Mouse (Mus musculus): ENCODE data around the gene Ret. TPM values are rescaled to one million over a fixed set of nuclear protein-coding genes. Genes with fewer than 3 reads are reported as not detected.

Gene Ret
- polyA plus RNA-seq, 1 experiment from 2014 or later: 17.0 TPM

- DNase-seq (ENCODE audit: low spot score) (peak; percentile 86), ATAC-seq (ENCODE audit: low FRiP score) (peak; percentile 98)
- WGBS: 7% methylated on average over 48 of the region's 66 CpGs
- H3K36me3 ChIP-seq (replicated peaks; ENCODE audit: control insufficient read depth, insufficient read depth): no peaks in the 10 kb centered on the region
- peak within 1 kb of the TSS; percentile 75 for H3K4me3 ChIP-seq (replicated peaks; ENCODE audit: low read length)
- H3K4me1 ChIP-seq (replicated peaks; ENCODE audit: control insufficient read depth, insufficient read depth, low read length): peaks cover 6% of the 10 kb centered on the region; the same call in 1 of the 2 replicates
- H3K27ac ChIP-seq: peak within 1 kb of the TSS; percentile 76
- peak within 1 kb of the TSS; percentile 72 for H3K9ac ChIP-seq
- peak within 1 kb of the TSS; percentile 90 for H3K4me2 ChIP-seq (replicated peaks)
- H3K27me3 ChIP-seq (ENCODE audit: control insufficient read depth, insufficient read depth, low read length): no peaks in the 10 kb centered on the region
- H3K9me3 ChIP-seq (ENCODE audit: control insufficient read depth, low read length): no peaks in the 10 kb centered on the region
Measured at GRCm38 (mm10) chr6:118138731-118139709, 58.5 kb downstream of the Ret start, which contains the start of gene Csgalnact2. Csgalnact2 (minus strand) TSS chr6:118139140.

GRCm38 (mm10) chr6:118137148-118137547 lies 60.4 kb downstream of the Ret start:
- ATAC-seq (ENCODE audit: low FRiP score): no peak
- no peak overlapping the region for H3K9ac ChIP-seq
- H3K4me3 ChIP-seq (replicated peaks; ENCODE audit: low read length): no peak overlapping the region
- H3K36me3 ChIP-seq (replicated peaks; ENCODE audit: control insufficient read depth, insufficient read depth): no peaks in the 10 kb centered on the region
- peaks cover 6% of the 10 kb centered on the region; the same call in 1 of the 2 replicates for H3K4me1 ChIP-seq (replicated peaks; ENCODE audit: control insufficient read depth, insufficient read depth, low read length)
- H3K27ac ChIP-seq: no peak overlapping the region
- no peaks in the 10 kb centered on the region for H3K27me3 ChIP-seq (ENCODE audit: control insufficient read depth, insufficient read depth, low read length)
- H3K9me3 ChIP-seq (ENCODE audit: control insufficient read depth, low read length): no peaks in the 10 kb centered on the region
- DNase-seq (ENCODE audit: low spot score): no peak
- 82% methylated on average over 2 of the region's 2 CpGs for WGBS
- no peak overlapping the region for H3K4me2 ChIP-seq (replicated peaks)

GRCm38 (mm10) chr6:118134461-118134860 lies 63.1 kb downstream of the Ret start:
- H3K27me3 ChIP-seq (ENCODE audit: control insufficient read depth, insufficient read depth, low read length): no peaks in the 10 kb centered on the region
- peaks cover 6% of the 10 kb centered on the region; the same call in 1 of the 2 replicates for H3K4me1 ChIP-seq (replicated peaks; ENCODE audit: control insufficient read depth, insufficient read depth, low read length)
- H3K4me3 ChIP-seq (replicated peaks; ENCODE audit: low read length): no peak overlapping the region
- H3K36me3 ChIP-seq (replicated peaks; ENCODE audit: control insufficient read depth, insufficient read depth): no peaks in the 10 kb centered on the region
- H3K9me3 ChIP-seq (ENCODE audit: control insufficient read depth, low read length): no peaks in the 10 kb centered on the region
- DNase-seq (ENCODE audit: low spot score) (no peak), ATAC-seq (ENCODE audit: low FRiP score) (no peak)
- 74% methylated on average over 1 of the region's 1 CpGs for WGBS
- H3K4me2 ChIP-seq (replicated peaks): no peak overlapping the region
- no peak overlapping the region for H3K9ac ChIP-seq
- no peak overlapping the region for H3K27ac ChIP-seq

- H3K4me1 ChIP-seq (replicated peaks; ENCODE audit: control insufficient read depth, insufficient read depth, low read length): no peaks in the 10 kb centered on the region
- ATAC-seq (ENCODE audit: low FRiP score): no peak
- H3K27me3 ChIP-seq (ENCODE audit: control insufficient read depth, insufficient read depth, low read length): no peaks in the 10 kb centered on the region
- H3K36me3 ChIP-seq (replicated peaks; ENCODE audit: control insufficient read depth, insufficient read depth): peaks cover 5% of the 10 kb centered on the region; the same call in 1 of the 2 replicates
- H3K9me3 ChIP-seq (ENCODE audit: control insufficient read depth, low read length): no peaks in the 10 kb centered on the region
- no peak overlapping the region for H3K27ac ChIP-seq
- WGBS: 90% methylated on average over 2 of the region's 2 CpGs
- no peak overlapping the region for H3K4me2 ChIP-seq (replicated peaks)
- H3K9ac ChIP-seq: no peak overlapping the region
- H3K4me3 ChIP-seq (replicated peaks; ENCODE audit: low read length): no peak overlapping the region
- no peak for DNase-seq (ENCODE audit: low spot score)
Measured at GRCm38 (mm10) chr6:118130022-118130421, 67.5 kb downstream of the Ret start.

- Histone ChIP-seq H3K4me1 (replicated peaks; ENCODE audit: control insufficient read depth, insufficient read depth, low read length) (no peaks in the 10 kb centered on the region), H3K4me3 (replicated peaks; ENCODE audit: low read length) (no peak overlapping the region), H3K27ac (no peak overlapping the region), H3K4me2 (replicated peaks) (no peak overlapping the region), H3K9ac (no peak overlapping the region), H3K9me3 (ENCODE audit: control insufficient read depth, low read length) (no peaks in the 10 kb centered on the region), H3K27me3 (ENCODE audit: control insufficient read depth, insufficient read depth, low read length) (no peaks in the 10 kb centered on the region), H3K36me3 (replicated peaks; ENCODE audit: control insufficient read depth, insufficient read depth) (peaks cover 18% of the 10 kb centered on the region)
- DNase-seq (ENCODE audit: low spot score): no peak
- WGBS: 89% methylated on average over 6 of the region's 6 CpGs
- ATAC-seq (ENCODE audit: low FRiP score): no peak
Measured at GRCm38 (mm10) chr6:118127827-118128487, 69.6 kb downstream of the Ret start.

- ATAC-seq (ENCODE audit: low FRiP score) (no peak), DNase-seq (ENCODE audit: low spot score) (no peak)
- H3K4me2 ChIP-seq (replicated peaks): no peak overlapping the region
- no peak overlapping the region for H3K27ac ChIP-seq
- H3K9ac ChIP-seq: no peak overlapping the region
- WGBS: 80% methylated on average over 7 of the region's 7 CpGs
- no peak overlapping the region for H3K4me3 ChIP-seq (replicated peaks; ENCODE audit: low read length)
- peaks cover 25% of the 10 kb centered on the region for H3K36me3 ChIP-seq (replicated peaks; ENCODE audit: control insufficient read depth, insufficient read depth)
- H3K9me3 ChIP-seq (ENCODE audit: control insufficient read depth, low read length): no peaks in the 10 kb centered on the region
- H3K4me1 ChIP-seq (replicated peaks; ENCODE audit: control insufficient read depth, insufficient read depth, low read length): no peaks in the 10 kb centered on the region
- H3K27me3 ChIP-seq (ENCODE audit: control insufficient read depth, insufficient read depth, low read length): no peaks in the 10 kb centered on the region
Measured at GRCm38 (mm10) chr6:118127198-118127597, 70.3 kb downstream of the Ret start.

GRCm38 (mm10) chr6:118126577-118126976 lies 70.9 kb downstream of the Ret start:
- Histone ChIP-seq H3K4me1 (replicated peaks; ENCODE audit: control insufficient read depth, insufficient read depth, low read length) (no peaks in the 10 kb centered on the region), H3K9me3 (ENCODE audit: control insufficient read depth, low read length) (no peaks in the 10 kb centered on the region), H3K27me3 (ENCODE audit: control insufficient read depth, insufficient read depth, low read length) (no peaks in the 10 kb centered on the region), H3K27ac (no peak overlapping the region), H3K9ac (no peak overlapping the region), H3K4me2 (replicated peaks) (no peak overlapping the region), H3K4me3 (replicated peaks; ENCODE audit: low read length) (no peak overlapping the region), H3K36me3 (replicated peaks; ENCODE audit: control insufficient read depth, insufficient read depth) (peaks cover 31% of the 10 kb centered on the region)
- ATAC-seq (ENCODE audit: low FRiP score) (no peak), DNase-seq (ENCODE audit: low spot score) (no peak)

GRCm38 (mm10) chr6:118122767-118123166 lies 74.8 kb downstream of the Ret start:
- Histone ChIP-seq H3K27ac (no peak overlapping the region), H3K27me3 (ENCODE audit: control insufficient read depth, insufficient read depth, low read length) (no peaks in the 10 kb centered on the region), H3K4me3 (replicated peaks; ENCODE audit: low read length) (no peak overlapping the region), H3K9ac (no peak overlapping the region), H3K4me2 (replicated peaks) (no peak overlapping the region), H3K9me3 (ENCODE audit: control insufficient read depth, low read length) (no peaks in the 10 kb centered on the region), H3K36me3 (replicated peaks; ENCODE audit: control insufficient read depth, insufficient read depth) (peaks cover 41% of the 10 kb centered on the region), H3K4me1 (replicated peaks; ENCODE audit: control insufficient read depth, insufficient read depth, low read length) (no peaks in the 10 kb centered on the region)
- WGBS: 93% methylated on average over 1 of the region's 1 CpGs
- ATAC-seq (ENCODE audit: low FRiP score) (no peak), DNase-seq (ENCODE audit: low spot score) (no peak)

- H3K9ac ChIP-seq: no peak overlapping the region
- H3K4me2 ChIP-seq (replicated peaks): no peak overlapping the region
- DNase-seq (ENCODE audit: low spot score) (no peak), ATAC-seq (ENCODE audit: low FRiP score) (no peak)
- no peaks in the 10 kb centered on the region for H3K9me3 ChIP-seq (ENCODE audit: control insufficient read depth, low read length)
- WGBS: 57% methylated on average over 1 of the region's 1 CpGs
- H3K4me3 ChIP-seq (replicated peaks; ENCODE audit: low read length): no peak overlapping the region
- H3K27me3 ChIP-seq (ENCODE audit: control insufficient read depth, insufficient read depth, low read length): no peaks in the 10 kb centered on the region
- H3K27ac ChIP-seq: no peak overlapping the region
- peaks cover 22% of the 10 kb centered on the region for H3K36me3 ChIP-seq (replicated peaks; ENCODE audit: control insufficient read depth, insufficient read depth)
- H3K4me1 ChIP-seq (replicated peaks; ENCODE audit: control insufficient read depth, insufficient read depth, low read length): no peaks in the 10 kb centered on the region
Measured at GRCm38 (mm10) chr6:118111810-118112209, 85.7 kb downstream of the Ret start.

Measured in hindbrain, embryonic 14.5 days (tissue).